Mouse (Mus musculus): ENCODE data around the gene Nipa2.

GRCm38 (mm10) chr7:55935025-55935424 is 27.3 kb downstream of the Nipa2 start:
- no peak for TF ChIP-seq EP300 (IDR thresholded peaks at IDR 0.05; ENCODE audit: low read depth in 1 of 2, low read length in 2 of 2)
- no peak for TF ChIP-seq ZC3H11A (IDR thresholded peaks at IDR 0.05; ENCODE audit: low read depth, low read length)
- TF ChIP-seq RAD21 (IDR thresholded peaks at IDR 0.05; ENCODE audit: low read depth, low read length): no peak
- TF ChIP-seq USF1 (IDR thresholded peaks at IDR 0.05; ENCODE audit: low read depth, low read length): no peak
- TF ChIP-seq MEF2A (IDR thresholded peaks at IDR 0.05; ENCODE audit: extremely low read depth, insufficient replicate concordance, low read depth, low read length, poor library complexity, severe bottlenecking): no peak
- no peak for TF ChIP-seq CTCF (IDR thresholded peaks at IDR 0.05 in 2 of 3, conservative IDR thresholded peaks at IDR 0.05 in 1 of 3; ENCODE audit: control insufficient read depth in 1 of 3, insufficient read depth in 1 of 3, low read depth in 2 of 3, low read length in 3 of 3, poor library complexity in 1 of 3, severe bottlenecking in 1 of 3)
- TF ChIP-seq HCFC1 (IDR thresholded peaks at IDR 0.05; ENCODE audit: low read depth, low read length): no peak
